Mouse (Mus musculus): Measurements from ENCODE around the gene Fam193a.

The Fam193a gene

DNA sequence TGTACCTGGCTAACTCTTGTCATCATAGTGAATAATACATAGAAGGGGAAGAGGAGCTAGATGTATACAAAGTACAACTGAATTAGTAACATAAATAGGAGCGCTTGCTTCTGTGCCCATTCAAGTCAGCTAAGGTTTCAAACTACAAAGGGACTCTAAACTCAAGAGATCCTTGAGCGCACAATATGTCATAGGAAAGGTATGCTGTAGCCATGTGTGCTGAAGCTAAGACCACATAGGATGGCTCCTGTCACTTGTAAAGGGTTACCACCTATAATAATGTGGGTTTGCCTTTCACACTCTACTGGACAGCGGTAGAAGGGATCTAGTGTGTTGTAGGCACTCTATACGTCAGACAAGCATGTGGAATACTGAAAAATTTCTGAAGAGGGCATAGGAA is 68.3 kb downstream of the Fam193a start:
- in situ Hi-C loops (cut with MboI; ENCODE audit: low pct_unique_long_range_greater_than_20kb in 1 of 2, low sequenced_read_pairs in 2 of 2, unreplicated experiment in 1 of 2), result no loop called here

DNA sequence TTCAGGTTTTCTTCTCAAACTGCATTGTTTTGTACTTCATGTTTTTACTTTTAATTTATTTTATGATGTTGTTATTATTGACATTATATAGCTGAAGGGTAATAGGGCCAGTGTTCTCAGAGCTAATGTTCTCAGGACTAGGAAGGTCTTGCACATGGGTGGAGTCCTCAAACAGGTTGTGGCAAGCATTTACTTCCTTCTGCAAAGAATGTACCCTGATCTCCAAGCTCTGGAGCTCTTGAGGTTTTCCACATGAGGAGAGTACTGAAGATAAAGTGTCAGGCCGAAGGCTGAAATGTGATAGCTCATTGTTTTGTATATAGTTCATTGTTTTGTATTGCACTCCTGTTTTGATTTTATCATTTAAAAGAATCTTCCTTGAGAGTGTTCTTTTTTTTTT is 68.9 kb downstream of the Fam193a start:
- in situ Hi-C loops (cut with MboI; ENCODE audit: low pct_unique_long_range_greater_than_20kb in 1 of 2, low sequenced_read_pairs in 2 of 2, unreplicated experiment in 1 of 2), result no loop called here

GRCm38 (mm10) chr5:34439768-34440167 is 70.0 kb downstream of the Fam193a start:
- in situ Hi-C loops (cut with MboI; ENCODE audit: low pct_unique_long_range_greater_than_20kb in 1 of 2, low sequenced_read_pairs in 2 of 2, unreplicated experiment in 1 of 2), result no loop called here

GRCm38 (mm10) chr5:34441797-34442196 is 72.1 kb downstream of the Fam193a start:
- in situ Hi-C loops (cut with MboI; ENCODE audit: low pct_unique_long_range_greater_than_20kb in 1 of 2, low sequenced_read_pairs in 2 of 2, unreplicated experiment in 1 of 2), result no loop called here

DNA sequence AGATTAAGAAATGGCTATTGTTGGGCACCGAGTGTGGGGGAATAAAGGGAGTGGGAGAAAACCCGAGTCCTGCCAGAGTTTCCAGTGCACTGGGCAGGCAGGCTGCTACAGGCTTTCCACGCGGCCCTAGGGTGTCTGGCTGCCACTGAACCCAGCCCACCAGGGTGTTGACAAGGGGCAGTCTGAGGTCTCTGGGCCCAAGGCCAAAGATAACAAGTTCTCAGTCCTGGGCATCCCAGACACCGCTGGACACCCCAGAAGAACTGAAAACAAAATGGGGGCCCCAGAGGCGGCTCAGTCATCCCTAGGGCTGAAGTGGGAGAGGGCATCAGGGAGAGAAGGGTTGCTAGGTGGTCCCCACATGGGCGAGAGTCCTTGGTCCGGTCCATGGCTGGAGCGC is 76.5 kb downstream of the Fam193a start:
- in situ Hi-C loops (cut with MboI; ENCODE audit: low pct_unique_long_range_greater_than_20kb in 1 of 2, low sequenced_read_pairs in 2 of 2, unreplicated experiment in 1 of 2), result no loop called here

GRCm38 (mm10) chr5:34458994-34459393 is 89.3 kb downstream of the Fam193a start:
- in situ Hi-C loops (cut with MboI; ENCODE audit: low pct_unique_long_range_greater_than_20kb in 1 of 2, low sequenced_read_pairs in 2 of 2, unreplicated experiment in 1 of 2), result no loop called here

DNA sequence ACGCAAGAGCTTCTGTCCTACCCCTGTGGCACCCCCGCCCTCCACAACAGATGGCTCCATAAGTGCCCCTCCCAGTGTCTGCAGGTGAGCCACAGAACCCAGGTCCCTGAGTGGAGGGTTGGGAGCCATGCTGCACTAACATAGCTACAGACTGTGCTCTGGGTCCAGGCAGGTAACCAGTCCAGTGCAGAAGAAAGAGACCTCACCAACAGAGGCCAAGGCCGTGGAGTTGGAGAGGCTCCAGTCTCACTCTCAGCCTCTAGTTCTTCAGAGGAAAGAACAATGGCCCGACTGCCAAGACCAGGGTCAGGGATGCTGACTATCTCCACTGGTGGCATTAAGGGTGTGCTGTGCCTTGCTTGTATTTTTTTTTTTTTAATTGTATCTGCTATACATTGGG is 91.6 kb downstream of the Fam193a start:
- in situ Hi-C loops (cut with MboI; ENCODE audit: low pct_unique_long_range_greater_than_20kb in 1 of 2, low sequenced_read_pairs in 2 of 2, unreplicated experiment in 1 of 2), result no loop called here

GRCm38 (mm10) chr5:34461841-34462240 is 92.1 kb downstream of the Fam193a start:
- in situ Hi-C loops (cut with MboI; ENCODE audit: low pct_unique_long_range_greater_than_20kb in 1 of 2, low sequenced_read_pairs in 2 of 2, unreplicated experiment in 1 of 2), result no loop called here

DNA sequence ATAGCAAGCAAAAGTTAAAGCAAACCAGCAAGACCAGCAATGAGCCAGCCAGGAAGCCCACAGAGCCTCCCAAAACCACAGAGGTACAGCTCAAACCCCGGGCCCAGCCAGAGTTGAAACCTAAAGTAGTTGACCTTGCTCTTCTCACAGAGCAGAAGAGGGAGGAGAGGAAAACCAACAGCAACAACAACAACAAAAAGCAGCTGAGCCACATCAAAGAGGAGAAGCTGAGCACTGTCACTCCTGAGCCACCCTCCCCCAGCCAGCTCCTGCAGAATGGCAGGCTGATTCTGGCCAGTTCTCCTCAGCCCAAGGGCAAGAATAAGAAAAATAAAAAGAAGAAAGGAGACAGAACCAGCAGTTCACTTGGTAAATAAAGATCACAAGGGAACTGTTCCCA is 96.3 kb downstream of the Fam193a start:
- in situ Hi-C loops (cut with MboI; ENCODE audit: low pct_unique_long_range_greater_than_20kb in 1 of 2, low sequenced_read_pairs in 2 of 2, unreplicated experiment in 1 of 2), result no loop called here

GRCm38 (mm10) chr5:34466648-34467047 is 96.9 kb downstream of the Fam193a start:
- in situ Hi-C loops (cut with MboI; ENCODE audit: low pct_unique_long_range_greater_than_20kb in 1 of 2, low sequenced_read_pairs in 2 of 2, unreplicated experiment in 1 of 2), result no loop called here

DNA sequence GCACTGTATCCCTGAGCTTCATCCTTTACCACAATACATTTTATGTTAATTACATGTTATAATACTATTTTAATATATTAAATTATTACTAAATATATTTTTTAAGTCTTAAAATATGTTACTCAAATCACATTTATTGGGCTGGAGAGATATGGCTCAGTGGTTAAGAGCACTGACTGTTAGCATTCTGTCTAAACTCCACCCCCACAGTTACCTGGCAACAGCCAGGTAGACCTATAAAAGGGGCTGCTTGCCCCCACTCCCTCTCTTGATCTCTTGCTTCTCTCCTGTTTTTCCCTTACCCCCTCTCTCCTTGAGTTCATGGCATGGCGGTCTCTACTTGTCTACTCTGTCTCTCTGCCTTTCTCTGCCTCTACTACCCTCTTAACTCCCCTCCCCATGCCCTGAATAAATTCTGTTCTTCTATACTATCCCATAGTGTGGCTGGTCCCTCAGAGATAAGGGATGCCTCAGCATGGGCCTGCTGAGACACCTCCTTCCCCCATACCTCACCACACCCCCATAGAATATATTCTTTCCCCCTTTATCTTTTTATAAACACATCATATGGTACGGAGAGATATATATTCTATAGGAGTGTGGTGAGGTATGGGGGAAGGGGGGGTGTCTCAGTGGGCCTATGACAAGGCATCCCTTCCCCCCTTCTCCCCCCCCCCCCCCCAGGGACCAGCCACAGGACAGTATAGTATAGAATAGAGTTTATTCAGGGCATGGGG is 98.5 kb downstream of the Fam193a start:
- in situ Hi-C loops (cut with MboI; ENCODE audit: low pct_unique_long_range_greater_than_20kb in 1 of 2, low sequenced_read_pairs in 2 of 2, unreplicated experiment in 1 of 2), result no loop called here

DNA sequence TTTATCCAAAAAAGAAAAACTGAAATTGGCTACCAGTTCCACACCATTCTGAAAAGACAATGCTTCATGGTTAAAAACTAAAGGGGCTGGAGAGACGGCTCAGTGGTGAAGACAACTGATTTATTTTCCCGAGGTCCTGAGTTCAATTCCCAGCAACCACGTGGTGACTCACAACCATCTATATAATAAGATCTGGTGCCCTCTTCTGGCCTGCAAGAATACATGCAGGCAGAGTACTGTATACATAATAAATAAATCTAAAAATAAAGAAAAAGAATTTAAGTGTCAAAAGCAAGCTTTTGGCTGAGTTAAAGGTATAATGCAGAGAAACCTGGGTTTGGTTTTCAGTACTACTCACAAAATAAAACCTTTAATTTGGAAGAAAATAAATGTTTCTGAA is 111.2 kb downstream of the Fam193a start:
- in situ Hi-C loops (cut with MboI; ENCODE audit: low pct_unique_long_range_greater_than_20kb in 1 of 2, low sequenced_read_pairs in 2 of 2, unreplicated experiment in 1 of 2), result no loop called here

GRCm38 (mm10) chr5:34485731-34486130 is 116.0 kb downstream of the Fam193a start:
- in situ Hi-C loops (cut with MboI; ENCODE audit: low pct_unique_long_range_greater_than_20kb in 1 of 2, low sequenced_read_pairs in 2 of 2, unreplicated experiment in 1 of 2), result no loop called here

GRCm38 (mm10) chr5:34487320-34488090 is 117.8 kb downstream of the Fam193a start:
- in situ Hi-C loops (cut with MboI; ENCODE audit: low pct_unique_long_range_greater_than_20kb in 1 of 2, low sequenced_read_pairs in 2 of 2, unreplicated experiment in 1 of 2), result no loop called here

GRCm38 (mm10) chr5:34488741-34489417 is 119.1 kb downstream of the Fam193a start:
- in situ Hi-C loops (cut with MboI; ENCODE audit: low pct_unique_long_range_greater_than_20kb in 1 of 2, low sequenced_read_pairs in 2 of 2, unreplicated experiment in 1 of 2), result no loop called here

DNA sequence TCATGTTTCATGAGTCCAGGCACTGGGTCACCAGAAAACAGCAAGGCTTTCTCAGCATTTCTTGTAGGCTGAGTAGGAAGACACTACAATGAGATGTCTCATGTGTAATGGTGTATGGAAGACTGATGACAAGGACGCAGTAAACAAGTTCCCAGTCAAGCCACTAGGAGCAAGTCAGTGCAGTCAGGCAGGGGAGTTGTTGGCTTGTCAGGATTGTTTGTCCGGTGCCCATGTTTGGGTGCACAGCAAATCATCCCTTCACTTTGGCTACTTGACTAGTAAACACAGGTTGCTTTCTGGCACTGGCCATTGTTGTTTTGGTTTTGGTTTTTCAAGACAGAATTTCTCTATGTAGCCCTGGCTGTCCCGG is 119.7 kb downstream of the Fam193a start:
- in situ Hi-C loops (cut with MboI; ENCODE audit: low pct_unique_long_range_greater_than_20kb in 1 of 2, low sequenced_read_pairs in 2 of 2, unreplicated experiment in 1 of 2), result no loop called here

DNA sequence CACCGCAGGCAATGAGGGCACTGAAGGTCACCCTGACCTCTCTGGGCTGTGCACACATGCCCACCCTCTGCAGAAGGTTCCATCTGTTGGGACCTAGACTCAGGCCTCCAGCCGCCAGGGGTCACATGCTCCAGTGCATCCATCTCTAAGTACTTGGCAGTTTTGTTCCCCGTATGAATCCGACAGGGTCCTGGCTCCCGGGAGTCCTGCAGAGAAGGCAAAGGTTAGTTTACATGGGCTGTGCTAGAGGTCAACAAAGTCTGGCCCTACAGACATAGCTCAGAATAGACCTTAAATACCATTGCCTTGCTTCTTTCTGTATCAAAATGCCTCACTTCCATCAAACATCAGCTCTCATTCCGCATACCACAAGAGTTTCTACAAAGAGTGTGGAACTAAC is 127.0 kb downstream of the Fam193a start:
- in situ Hi-C loops (cut with MboI; ENCODE audit: low pct_unique_long_range_greater_than_20kb in 1 of 2, low sequenced_read_pairs in 2 of 2, unreplicated experiment in 1 of 2), result no loop called here

GRCm38 (mm10) chr5:34500886-34501285 is 131.2 kb downstream of the Fam193a start:
- in situ Hi-C loops (cut with MboI; ENCODE audit: low pct_unique_long_range_greater_than_20kb in 1 of 2, low sequenced_read_pairs in 2 of 2, unreplicated experiment in 1 of 2), result no loop called here

DNA sequence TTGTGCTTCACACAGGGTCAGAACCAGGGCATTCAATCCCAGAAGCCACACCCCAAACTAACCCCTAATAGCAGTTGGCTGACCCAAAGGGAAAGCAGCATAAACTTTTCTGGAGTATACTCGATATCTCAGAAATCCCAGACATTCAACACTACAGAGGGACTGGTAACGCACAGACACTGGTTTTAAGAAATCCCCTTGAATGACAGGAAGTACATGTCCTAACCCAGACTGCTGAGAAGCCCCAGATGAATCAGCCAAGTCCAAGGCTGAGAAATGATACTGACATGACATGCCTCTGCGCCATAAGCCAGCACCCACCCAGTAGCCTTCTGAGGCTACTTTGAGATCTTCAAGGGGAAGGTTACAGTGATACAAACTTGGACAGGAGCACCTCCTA is 131.9 kb downstream of the Fam193a start:
- in situ Hi-C loops (cut with MboI; ENCODE audit: low pct_unique_long_range_greater_than_20kb in 1 of 2, low sequenced_read_pairs in 2 of 2, unreplicated experiment in 1 of 2), result no loop called here

GRCm38 (mm10) chr5:34502411-34502810 is 132.7 kb downstream of the Fam193a start:
- in situ Hi-C loops (cut with MboI; ENCODE audit: low pct_unique_long_range_greater_than_20kb in 1 of 2, low sequenced_read_pairs in 2 of 2, unreplicated experiment in 1 of 2), result no loop called here

Measured in mouse embryonic stem cell (cell line).